Mouse (Mus musculus) lung, adult 18-20 months (tissue): Measurements from ENCODE around the gene Dusp7.
A peak's percentile ranks its signal among the peaks of the same experiment; 100 is the strongest.

Experiments used
- DNase-seq, 2 experiments: peaks; one replicate each; pipeline ENCODE4 v3.0.0; 2022; ENCODE audit warnings: mixed read lengths in 2 of 2

Dusp7 gene

DNA sequence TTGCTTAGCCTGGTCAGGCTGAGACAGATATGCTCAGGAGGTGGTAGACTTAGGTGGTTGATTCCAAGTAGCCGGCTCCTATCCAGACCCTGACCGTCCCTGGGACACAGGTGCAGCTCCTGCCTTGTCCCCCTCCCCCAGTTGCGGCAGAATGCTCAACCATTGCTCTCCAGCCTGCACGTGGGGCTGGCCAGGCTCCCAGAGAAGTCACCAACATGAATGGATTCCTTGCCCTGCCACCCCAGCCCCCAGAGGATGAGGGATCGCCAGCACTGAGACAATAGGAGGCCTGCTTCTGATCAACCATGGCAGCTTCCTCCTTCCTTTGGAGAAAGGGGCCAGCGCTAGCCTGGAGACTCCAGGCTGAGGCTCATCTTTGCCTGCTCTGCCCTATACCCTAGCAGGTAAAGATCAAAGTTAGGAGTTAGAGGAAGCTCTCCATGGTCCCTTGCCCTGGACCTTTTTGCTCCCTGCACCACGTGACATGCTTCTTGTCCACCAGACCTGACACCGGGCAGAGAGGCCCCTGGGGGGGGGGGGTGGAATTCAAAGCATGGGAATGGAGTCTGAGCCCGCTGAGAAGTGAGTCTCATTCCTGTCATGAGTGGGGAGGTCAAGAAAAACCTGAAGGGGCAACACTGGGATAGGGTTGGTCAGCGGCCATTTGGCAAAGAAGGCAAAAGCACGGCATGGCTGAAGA lies 24.5 kb downstream of the Dusp7 start:
- DNase-seq: no peak

DNA sequence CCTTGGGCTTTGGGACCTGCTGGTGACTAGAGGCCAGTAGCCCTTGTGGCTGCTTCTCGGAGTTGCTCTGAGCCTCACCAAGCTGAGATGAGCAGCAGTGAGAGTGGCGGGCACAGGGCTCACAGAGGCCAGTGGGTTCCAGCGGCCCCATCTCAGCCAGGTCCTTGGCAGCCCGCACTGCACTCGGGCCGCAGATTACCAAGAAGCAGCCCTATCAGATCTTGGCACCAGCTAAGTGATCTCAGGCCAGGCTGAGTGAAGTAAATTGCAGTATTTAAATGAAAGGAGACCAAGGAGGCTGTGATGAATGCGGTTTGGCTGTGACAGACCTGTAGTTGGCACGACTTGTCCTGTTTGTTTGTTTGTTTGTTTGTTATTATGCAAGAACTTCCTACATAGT lies 25.1 kb downstream of the Dusp7 start:
- no peak for DNase-seq

DNA sequence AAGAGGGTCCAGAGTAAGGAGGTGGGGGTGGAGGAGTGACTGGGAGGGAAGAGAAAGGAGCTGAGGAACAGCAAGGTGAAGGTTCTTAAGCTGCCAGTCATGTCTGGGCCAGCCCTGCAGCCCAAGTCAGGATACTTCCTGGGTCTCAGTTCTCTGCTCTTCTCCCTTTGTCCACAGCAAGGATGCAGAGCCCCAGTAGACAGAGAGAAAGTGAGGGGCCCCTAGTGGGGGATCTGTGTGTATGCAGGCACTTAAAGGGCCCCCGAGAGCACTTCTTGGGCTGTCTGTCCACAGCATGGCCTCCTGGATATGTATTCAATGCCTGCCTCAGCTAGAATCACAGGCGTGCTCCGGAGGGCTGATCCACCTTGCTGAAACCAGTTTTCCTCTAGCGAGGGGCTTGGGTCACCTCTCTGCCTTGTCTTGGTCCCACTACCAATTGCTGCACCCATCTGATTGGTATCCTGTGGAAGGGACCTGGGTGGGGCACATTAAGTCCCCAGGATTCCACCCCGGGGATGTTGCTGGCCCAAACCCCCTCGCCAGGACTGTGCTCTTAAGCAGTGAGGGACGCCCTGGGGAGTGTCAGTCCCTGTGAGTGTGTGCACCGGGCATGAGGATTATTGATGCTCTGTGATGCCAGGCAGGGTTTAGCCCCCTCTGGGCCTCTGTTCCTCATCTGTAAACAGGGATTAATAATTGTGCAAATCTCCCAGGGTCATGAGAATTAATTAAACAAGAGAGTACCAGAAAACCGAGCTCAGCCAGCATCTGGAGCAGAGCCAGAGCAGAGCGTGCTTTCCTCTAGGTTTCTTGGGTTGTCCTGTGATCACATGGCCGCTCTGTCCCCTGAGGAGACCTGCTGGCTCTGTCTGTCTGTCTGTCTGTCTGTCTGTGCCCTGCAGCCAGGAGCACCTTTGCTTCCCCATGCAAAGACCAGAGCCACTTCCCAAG lies 26.5 kb downstream of the Dusp7 start:
- DNase-seq: no peak

DNA sequence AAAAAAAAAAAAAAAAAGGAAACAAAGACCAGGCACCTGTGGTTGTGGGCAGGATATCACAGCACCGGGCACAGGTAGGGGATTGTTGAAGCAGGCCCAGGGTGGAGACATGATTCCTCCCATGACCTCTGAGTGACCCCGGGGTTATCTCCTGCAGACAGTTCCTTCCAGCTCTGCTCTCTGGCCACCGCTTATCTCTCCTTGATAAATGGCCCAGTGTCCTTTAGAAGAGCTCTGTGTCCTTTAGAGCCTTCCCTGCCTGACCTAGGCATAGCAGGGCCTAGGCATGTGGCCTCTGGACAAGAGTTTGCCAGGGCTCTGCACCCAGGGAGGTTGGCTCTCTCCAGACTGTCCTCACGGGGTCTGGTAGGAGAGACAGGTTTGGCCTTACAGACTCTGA lies 29.3 kb downstream of the Dusp7 start:
- no peak for DNase-seq

DNA sequence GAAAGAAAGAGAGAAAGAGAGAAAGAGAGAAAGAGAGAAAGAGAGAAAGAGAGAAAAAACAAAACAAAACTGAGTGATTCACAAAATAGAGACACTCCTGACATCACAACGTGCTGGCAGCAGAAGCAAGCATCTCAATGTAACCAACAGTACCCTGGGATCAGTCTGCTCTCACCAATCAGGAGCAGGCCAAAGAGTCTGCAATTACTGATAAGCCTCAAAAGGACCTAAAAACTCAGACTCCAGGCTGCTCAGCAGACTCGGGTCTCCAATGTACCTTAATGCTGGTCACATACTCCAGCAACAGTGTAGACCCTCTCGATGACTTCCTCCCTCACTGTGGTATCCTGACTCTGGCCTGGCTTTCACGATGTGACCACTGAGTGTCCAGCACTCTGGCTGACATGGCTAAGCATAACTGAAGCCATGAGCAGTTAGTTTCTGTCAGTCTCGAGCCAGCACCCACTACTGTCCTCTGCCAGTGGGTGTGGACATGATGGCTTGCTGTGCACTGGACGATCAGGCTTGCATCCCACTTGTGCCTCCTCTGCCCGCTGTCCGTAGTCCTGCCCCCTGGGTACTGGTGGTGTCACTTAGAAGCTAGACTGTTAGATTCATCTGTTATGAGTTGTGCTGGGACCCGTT lies 30.4 kb downstream of the Dusp7 start:
- DNase-seq: no peak

DNA sequence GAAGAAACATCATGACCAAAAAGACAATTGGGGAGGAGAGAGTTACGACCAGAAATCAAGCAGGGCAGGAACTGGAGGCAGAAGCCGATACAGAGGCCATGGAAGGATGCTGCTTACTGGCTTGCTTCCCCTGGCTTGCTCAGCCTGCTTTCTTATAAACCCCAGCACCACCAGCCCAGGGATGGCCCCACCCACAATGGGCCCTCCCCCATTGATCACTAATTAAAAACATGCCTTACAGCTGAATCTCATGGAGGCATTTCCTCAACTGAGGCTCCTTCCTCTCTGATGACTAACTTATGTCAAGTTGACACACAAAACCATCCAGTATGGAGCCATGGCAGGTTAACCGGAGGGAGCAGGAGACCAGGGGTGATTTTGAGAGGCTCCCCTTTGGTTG lies 31.4 kb downstream of the Dusp7 start:
- DNase-seq: no peak

DNA sequence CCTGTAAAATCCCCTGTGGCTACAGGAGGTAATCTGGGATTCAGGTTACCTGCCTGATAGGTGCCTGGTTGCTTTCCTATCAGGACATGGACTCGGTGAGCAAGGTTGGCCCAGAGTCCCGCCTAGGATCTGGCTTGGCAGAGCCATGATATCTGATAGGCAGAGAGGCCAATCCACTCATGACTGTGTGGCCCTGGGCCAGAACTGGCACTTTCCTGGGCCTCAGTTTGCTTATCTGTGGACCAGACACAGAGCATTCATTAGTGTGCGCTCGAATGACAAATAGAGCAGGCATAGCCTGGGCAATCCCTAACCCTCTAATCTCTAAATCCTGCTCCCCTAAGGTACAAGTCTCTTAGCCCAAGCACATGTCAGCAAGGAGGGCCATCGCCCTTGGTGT lies 33.7 kb downstream of the Dusp7 start:
- DNase-seq: no peak

DNA sequence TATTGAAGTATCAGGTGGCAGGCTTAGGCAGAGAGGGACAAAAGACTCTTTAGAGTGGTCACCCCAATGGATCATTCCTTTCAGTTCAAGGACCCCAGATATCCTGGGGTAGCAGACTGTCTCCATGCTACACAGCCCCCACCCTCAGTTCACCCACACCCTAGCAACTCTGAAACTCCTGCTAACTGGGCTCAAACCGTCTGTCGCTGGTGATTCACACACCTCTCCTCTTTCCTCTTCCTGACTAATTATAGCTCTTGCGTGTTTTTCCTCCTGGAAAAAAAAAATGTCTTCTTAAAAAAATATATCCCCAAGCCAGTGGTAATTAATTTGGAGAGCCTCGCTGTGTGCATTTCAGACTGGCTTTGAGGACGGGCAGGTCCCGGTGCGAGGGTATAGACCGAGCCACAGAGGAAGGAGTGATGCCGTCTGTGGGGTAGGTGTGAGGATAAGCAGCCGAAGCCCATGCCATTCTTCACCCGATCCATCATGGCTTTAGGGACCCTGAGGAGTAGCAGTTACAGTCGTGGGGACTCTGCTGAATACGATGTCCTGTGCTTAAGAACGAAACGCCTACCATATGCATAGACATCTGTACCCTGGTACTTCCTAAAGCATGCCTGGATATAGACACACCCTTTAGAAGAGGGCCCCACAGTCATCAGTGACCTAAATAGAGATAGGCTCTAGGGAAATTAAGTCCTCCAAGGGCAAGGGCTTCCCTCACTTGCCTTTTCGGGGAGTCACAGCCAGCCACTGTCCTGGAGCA lies 34.4 kb downstream of the Dusp7 start:
- DNase-seq: no peak

DNA sequence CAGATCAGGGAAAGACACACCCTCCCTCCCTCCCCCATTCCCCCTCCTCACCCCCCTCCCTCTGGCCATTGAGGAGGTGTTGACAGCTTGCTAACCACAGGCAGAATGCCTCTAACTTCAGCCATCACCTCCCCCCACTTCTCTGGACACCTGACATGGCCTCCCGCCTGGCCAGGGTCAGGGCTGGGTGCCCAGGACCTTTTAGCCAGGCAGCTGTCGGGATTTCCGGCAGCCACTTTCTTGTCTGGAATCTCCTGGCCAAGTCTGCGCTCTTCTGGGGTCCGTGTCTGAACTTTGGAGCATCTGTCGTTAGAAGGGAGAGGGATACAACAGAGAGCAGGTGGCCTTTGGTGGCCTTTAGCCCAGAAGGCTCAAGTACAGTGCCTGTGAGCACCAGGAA lies 36.8 kb downstream of the Dusp7 start:
- DNase-seq: peak; percentile 56 to 71

DNA sequence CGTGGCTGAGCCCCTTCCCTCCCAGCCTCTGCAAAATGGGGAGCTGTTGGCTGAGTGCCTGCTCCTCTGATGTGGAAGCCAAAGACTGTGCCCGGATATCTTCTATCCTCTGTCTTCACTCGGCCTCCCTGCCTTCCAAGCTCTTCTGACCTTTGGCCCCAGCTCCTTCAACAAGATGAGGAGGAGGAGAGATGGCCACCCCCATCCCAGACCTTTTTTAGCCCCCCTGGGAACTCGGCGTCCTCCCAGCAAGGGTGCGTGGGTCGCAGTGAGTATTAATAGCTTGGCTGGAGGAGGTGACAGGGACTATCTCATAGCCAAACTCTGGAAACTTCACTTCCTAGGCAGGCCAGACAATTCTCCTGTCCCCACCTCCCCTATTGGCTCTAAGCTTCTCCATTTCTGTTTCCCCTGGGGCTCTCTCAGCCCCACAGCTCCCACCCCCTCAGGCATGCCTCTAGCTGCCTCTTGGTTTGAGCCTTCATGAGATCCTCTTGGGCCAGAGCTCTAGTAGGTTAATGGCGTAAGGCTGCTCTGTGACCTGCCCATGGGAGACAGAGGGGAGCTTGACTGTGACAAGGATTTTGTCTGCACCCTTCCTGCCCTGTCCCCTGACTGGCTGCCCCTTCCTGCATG lies 38.1 kb downstream of the Dusp7 start:
- DNase-seq: peak; percentile 37 to 56

DNA sequence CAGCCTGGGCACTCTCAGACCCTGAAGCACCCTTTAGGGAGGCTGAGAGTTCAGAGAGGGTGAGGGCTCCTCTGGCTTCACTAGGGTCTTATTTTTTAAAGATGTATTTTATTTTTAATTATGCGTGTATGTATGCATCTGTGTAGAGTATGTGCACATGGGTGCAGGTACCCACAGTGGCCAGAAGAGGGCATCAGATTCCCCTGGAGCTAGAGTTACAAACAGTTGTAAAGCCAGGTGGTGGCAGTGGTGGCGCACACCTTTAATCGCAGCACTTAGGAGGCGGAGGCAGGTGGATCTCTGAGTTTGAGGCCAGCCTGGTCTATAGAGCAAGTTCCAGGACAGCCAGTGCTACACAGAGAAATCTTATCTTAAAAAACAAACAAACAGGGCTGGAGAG lies 40.7 kb downstream of the Dusp7 start:
- no peak for DNase-seq

DNA sequence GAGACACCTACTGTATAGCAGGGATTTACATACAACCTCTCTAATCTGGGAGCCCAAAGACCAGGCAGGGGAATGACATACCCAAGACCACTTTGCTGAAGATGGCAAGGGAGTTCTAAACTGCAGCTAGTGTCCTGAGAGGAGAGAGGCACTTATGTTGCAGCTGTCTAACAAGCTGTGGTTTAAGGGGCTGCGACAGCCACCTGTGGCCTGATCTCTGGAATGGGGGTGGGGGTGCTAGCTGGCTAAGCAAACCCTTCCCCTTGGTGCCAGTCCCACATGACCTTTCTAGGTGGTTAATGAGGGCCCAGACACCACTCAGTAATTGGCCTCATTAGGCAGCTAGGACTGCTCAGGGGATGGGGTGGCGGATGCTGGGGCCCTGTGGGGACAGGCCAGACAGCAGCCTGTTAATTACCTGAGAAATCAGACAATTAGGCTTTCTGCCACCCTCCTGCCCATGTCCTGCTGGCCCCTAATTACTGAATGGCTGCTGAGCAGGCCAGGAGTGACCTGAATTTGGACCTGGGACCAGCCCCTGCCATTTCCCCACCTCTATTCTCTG lies 41.7 kb downstream of the Dusp7 start:
- DNase-seq: no peak

DNA sequence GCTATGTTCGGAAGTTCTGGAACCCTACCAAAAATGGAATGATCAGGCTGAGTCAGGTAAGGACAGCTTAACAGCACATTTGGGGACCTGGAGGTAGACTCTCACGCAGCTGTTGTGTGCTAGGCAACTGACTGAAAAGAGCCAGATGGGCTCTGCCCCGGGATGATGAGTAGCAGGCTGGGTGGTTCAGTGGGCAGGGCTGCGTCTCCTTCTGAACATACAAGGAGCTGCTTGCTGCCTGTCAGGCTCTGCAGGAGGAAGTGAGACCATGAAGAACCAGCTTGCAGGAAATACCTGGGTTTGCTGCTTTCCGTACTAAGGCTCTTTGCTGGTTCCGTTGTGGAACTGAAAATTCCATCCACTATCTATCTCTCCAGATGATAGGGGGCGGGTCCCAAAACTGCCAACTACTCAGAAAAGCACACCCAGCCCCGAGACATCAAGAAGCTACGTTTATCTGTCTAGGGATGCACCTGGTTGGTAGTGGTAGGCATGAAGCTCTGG lies 42.7 kb downstream of the Dusp7 start:
- DNase-seq: no peak

DNA sequence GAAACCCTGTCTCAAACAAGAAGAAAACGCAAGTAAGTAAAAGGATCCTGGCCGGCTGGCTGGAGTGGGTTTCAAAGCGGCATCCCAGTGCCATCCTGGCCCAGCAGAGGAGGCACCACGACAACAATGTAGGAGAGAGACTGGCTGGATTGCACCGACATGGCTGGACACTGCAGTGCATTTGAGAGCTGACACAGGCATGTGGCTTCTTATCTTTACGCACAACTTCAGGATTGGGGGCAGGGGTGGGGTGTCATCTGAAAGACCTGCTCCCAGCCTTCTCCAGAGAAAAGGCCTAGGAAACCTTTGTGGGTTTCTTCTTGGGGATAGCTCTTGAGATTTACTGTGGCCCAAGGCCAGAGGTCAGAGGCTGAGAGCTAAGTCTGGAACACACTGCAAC lies 43.3 kb downstream of the Dusp7 start:
- no peak for DNase-seq

DNA sequence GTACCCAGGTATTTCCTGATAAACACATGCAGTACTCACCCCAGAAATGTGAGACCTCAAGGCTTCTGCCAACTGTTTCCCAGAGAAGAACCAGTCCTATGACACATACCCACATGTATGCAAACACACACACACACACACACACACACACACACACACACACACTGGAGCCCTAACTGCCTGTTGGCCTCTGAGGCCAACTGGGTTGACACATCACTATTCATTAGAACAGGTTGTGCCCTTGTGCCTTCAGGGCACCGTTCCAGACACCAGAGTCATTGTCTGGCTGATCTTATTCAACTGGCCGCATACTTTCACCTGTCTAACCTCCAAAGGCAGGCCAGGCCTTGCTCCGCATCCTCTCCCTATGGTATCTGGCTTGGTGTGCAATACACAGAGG lies 43.8 kb downstream of the Dusp7 start:
- DNase-seq: no peak

DNA sequence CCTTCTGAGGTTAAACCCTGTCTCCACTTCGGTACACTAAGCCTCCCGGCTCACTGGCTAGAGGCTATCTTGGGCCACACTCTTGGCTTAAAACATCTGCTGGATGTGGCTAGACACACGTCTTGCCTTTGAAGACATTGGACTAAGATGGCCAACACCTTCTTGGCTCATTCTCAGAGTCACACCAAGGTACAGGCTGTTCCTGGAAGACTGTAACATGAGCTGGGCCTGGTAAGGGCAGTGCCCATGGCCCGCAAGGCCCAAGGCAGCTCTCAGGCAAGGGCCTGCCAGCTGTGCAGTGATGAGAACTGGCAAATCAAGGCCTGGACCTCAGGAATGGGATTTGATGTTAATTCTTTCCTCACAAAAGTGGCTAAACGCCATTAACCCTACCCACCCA lies 45.2 kb downstream of the Dusp7 start:
- DNase-seq: no peak

DNA sequence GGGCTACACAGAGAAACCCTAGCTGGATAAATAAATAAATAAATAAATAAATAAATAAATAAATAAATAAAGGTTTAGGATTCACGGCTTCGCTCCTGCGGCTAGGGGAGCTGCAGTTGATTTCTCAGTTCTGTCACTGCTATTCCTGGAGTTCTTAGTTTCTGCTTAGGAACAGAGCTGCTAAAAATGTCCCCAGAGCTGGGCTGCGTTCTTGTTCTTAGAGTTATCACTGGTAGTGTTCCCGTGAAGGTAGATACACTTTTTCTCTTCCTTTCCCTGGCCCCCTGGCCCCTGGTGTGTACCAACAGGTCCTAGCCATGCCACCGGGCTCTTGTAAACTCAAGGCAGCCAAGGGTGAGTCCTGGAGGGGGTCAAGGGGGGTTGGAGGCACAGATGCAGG lies 48.4 kb downstream of the Dusp7 start:
- DNase-seq: no peak

DNA sequence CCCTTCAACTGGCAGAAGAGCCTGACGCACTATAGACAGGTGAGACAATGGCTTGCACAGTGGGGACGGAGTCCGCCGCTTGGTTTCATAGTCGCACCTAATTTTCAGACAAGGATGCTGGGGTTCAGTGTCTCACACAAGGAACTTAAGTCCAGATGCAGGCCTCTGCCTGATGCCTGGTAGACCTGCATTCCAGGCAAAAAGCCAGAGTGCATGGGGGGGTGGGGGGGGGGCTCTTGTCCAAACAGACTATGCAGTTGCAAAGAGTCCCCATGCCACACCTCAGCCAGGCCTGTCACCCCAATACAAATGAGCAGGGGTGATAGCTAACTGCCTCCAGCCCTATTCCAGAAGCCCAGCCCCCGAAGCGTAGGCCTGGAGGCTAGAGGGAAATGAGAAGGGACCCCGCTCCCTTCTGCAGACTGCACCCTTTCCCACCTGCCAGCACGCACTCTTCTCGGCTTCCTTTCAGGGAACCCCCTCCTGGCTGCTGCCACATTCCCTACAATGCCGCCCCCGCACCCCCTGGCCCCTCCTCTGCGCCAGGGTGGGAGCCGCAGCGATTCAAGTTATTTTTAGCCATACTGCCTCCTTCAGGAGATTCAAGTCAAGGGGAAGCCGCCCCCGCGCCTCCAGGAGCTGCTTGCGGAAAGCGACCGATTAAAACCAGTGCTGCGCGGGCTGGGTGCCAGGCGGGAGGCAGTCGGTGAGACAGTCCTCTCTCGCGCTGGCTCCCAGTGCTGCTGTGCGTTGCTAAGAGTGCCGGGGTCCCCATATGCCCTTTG lies 49.6 kb downstream of the Dusp7 start:
- peak; percentile 65 to 73 for DNase-seq

DNA sequence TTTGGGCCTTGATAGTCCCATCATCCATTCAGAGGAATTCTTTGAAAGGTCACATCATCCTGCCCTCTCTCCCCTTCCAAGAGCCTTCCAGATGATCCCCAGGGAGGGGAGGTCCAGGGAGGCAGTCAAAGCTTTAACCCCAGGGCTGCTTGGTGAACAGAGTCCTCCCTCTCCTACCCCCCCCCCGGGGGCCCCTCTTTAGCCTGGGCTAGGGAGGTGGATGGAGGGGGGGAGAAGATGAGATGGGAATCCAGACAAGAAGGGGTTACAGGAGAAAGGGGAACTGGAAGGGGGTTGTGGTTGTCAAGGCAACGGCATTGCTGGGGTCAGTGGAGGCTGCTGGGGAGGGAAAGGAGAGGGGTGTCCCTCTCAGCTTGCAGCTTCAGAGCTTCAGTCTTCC lies 52.2 kb downstream of the Dusp7 start:
- DNase-seq: no peak

DNA sequence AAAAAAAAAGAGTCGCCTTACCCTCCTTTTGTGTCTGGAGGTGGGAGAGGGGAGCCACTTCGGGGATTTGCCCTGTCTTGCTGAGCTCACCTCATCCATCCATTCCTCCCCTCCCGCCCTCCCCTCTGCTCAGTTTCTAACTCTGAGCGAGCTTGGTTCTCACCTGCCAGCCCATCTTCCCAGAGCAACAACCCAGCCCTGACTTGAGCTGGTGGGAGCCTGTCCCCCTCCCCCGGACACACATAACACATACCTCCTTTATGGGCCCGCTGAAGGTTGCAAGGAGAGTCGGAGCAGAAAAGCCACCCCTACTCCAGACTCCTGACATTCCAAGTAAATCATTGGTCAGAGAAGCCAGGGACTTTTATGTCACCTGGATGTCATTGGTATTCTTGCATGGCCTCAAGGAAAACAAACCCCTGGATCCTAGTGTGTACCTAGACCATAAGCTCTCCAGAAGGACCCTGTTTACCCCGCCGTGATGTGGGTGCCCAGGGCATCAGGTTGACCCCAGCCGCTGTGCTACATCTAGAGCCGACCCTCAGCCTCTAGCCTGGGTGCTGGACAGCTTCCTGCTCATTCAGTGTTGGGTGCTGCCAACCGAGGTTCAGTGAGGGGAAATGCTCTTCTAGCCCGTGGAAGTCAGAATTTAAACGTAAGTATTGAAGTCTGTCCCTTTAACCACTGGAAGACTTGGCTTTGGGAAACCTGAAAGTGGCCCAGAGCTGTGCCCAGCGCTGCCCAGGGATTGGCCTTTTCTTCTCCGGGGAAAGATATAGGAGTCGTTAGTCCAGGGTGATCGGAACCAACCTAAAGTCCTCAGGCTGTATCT lies 52.8 kb downstream of the Dusp7 start:
- no peak for DNase-seq
